Mouse (Mus musculus) frontal cortex, adult (tissue): Measurements from ENCODE around the gene Sfxn2.

Source experiments
- ATAC-seq: cut with Nextera tagmentation; 2 replicates; pipeline ENCODE4 v1.9.2; 2017; ENCODE audit warnings: mild to moderate bottlenecking, moderate library complexity, mixed read lengths; ENCODE audit not compliant: low TSS enrichment

Sfxn2 gene

GRCm38 (mm10) chr19:46572951-46573937 is at the start of gene Sfxn2, which contains the start of gene Arl3:
Sfxn2 (plus strand) TSS chr19:46573365.
Arl3 (minus strand) TSS chr19:46573198.
- ATAC-seq: peak; percentile 95

DNA sequence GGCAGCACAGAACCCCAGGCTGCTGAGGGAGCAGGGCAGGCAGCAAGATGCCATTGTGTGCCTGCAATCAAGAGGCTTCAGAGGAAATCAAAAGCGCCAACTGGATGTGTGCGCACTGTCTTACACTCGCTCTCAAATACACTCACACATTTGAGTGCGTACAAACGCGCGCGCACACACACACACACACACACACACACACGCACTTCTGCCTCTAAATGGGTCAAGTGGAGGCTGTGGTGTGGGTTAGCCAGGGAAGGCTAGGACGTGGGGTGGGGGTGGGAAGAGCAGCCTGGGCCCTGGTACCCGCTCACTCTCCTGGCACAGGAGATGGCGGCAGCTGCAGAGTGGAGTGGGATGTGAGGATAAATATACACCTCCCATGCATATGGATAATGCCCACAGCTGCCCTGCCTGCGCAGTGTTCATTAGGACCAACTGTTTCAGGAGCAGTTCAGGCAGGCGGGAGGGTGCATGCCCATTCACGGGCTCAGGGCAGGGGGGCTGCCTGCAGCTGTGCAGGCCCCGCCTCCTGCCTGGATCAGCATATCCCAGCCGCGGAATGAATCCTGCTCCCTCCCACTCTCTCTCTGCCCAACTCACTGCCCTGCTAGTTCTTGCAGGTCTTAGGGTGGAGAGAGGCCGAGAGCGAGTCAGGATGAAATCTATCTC is 49.5 kb upstream of the Sfxn2 start:
- ATAC-seq: peak; percentile 80

DNA sequence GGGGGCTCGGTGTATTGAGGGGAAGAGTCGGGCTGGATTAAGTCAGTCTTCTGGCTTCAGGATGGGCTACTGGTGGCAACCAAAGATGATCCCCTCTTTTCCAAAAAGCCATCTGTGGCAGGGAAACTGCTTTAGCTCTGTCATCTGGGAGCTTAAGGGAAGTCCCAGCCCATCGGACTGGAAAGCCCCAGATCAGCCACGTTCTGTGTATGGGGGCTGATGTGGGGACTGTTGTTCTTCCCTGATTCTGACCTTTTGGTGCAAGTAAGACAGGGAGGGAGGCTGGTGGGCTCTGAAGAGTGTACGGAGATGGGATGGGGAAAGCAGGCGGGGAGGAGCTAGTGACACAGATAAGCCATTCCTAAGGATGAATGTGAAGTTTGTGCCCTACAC is 49.0 kb upstream of the Sfxn2 start:
- ATAC-seq: no peak

- no peak for ATAC-seq
Measured at GRCm38 (mm10) chr19:46524601-46525321, 48.4 kb upstream of the Sfxn2 start.

DNA sequence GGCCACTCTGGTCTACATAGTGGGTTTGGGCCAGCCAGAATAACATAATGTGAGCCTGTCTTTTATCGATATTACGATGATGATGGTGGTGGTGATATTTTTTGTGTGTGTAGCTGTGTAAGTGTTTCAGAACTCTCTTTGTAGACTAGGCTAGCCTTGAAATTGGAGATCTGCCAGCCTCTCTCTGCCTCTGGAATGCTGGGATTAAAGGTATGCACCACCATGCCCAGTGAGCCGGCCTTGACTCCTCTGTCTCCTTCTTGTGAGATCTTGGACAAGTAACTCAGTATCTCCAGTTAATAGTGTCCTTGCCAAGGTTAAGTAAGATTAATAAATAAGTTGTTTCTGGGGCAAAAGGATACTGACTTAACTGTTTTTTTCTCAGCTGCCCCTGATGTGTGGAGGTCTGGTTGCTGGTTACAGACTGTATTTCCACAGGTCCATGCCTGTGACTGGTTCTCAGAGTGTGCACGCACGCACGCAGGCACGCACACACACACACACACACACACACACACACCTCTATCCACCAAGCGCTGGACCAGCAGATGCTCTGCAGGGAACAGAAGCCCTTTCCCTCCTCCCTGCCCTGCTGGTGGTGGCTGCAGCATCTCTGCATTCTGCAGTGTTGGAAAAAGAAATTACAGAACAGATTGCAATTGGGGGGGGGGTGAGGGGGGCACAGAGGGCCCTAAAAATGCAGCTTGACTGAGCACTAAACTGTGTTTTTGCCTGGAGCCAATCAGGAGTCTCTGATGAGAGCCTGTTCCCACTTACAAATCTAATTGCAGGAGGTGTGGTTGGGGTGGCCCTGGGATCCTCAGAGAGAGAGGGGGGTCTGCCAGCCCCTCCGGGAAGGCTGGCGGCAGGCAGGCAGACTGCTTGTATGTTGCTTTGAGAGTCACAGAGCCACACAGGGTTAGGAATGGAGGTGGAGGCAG is 47.2 kb upstream of the Sfxn2 start:
- ATAC-seq: no peak

DNA sequence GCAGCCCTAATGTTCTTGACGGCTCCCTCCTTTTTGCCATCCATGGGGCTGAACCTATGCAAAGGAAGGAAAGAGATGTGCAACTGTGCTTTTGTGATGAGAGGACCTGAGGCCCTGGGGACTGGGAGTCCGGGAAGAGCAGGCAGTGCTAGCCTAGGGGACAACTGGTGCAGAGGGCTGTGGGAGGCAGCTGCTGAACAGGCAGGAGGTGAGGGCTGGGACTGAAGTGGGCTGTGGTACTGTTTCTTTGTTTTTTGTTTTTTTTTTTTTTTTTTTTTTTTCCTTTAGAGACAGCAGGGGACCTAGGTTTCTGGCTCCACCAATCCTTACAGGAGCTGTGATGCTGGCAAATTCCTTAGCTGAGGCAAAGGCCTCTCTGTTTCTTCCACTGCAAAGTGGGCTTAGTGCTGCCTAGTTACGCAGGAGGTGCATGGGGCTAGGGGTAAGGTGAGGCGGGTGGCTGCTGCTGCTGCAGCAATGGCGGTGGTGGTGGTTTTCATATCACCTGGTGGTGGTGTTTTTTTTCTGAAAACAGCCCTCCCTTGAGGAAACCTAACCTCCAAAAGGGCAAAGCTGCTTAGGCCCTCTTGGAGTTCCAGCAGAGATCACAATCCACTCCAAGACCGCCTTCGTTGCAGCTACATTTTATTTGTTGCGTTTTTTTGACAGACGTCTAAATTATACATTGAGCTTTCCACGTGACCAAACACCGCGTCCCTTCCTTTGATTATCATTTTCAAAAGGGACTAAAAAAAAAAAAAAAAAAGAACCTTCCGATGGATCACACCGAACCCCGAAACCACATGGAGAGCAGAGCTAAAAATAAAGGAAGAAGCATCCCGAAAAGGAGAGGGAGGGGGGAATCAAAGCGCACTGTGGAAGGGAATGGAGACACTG is 45.3 kb upstream of the Sfxn2 start:
- 0 out of 2 replicates have a peak, but pooled peaks have one; percentile 0 for ATAC-seq

- ATAC-seq: peak; percentile 35
Measured at GRCm38 (mm10) chr19:46528529-46529213, 44.5 kb upstream of the Sfxn2 start.

GRCm38 (mm10) chr19:46529601-46530448 is 43.3 kb upstream of the Sfxn2 start:
- no peak for ATAC-seq

DNA sequence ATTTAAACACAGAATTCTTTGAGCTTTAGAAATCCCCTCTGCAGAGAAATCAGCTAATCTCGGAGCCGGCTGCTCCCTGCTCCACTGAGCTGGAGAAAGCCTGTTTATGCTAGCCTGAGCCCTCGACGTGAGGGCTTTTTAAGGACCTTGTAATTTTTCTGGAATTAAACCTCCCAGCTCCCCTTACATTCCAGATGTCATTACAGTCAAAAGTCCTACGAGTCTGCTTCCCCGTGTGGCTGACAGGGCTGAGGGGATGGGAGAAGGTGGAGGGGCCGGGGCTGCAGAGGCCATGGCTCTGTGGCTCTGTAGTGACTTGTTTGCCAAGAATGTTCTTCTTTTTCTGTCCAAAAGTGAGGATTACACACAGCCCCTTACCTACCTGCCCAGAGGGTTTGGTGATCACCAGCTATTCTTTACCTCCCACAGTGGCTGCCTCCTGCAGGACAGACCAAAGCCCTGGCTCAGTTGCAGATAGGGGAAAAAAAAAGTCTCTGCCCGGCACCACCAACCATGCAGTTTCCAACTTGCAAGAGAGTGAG is 42.6 kb upstream of the Sfxn2 start:
- ATAC-seq: no peak

- ATAC-seq: 0 out of 2 replicates have a peak, but pooled peaks have one; percentile 15
Measured at GRCm38 (mm10) chr19:46531071-46532030, 41.8 kb upstream of the Sfxn2 start.

DNA sequence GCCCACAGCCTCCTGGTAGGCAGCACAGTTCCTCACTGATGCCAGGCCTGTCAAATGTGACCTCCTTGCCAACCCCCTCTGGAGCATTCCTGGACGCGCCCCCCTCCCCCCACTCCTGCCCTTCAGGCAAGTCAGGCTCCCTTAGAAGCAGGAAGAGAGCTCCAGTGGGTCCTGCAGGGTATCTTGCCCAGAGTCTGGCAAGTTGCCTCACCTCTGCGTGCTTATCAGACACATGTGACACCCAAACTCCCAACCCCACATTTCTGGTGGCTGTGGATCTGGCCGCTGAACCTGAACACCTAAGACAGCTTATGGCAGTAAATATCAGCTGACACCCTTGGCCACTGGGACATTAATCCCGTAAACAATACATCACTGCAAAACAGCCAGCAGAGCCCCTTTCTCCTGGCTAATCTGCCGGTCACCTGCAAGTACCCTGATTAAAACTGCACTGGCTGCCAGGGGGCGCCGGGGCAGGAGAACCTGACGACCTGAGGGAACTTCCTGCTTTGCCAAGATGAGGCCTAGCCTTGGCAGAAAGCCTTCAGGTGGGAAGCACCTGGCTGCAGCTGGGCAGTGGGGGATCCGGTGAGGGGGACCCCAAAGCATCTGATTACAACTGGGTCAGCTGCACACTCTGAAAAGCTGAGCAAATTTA is 41.0 kb upstream of the Sfxn2 start:
- no peak for ATAC-seq

- ATAC-seq: no peak
Measured at GRCm38 (mm10) chr19:46533066-46533465, 40.1 kb upstream of the Sfxn2 start.

- ATAC-seq: no peak
Measured at GRCm38 (mm10) chr19:46533525-46533924, 39.6 kb upstream of the Sfxn2 start.

DNA sequence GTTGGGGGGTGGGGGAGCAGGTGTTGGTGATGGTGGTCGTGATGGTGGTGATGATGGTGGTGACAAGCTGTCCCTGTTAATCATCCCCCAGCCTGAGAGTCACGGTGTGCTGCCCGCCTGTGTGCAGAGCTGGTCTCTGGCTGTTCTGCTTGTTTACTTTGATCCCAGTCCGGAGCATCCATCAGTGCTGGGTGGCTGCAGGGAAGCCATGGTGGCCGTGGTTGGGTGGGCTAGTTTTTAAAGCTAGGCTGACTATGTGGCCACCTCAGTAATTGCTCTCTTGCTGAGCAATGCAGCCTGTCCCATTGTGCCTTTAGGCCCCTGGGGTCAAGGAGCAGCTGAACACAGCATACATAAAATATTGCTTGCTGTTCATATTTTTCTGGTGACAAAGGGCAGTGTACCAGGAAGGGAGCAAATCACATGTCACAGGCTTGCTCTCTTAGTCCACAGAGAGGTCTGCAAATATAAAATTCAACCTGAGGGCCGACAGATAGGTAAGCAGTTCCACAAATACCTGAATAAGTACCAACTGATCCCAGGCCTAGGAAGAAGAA is 38.5 kb upstream of the Sfxn2 start:
- ATAC-seq: no peak

DNA sequence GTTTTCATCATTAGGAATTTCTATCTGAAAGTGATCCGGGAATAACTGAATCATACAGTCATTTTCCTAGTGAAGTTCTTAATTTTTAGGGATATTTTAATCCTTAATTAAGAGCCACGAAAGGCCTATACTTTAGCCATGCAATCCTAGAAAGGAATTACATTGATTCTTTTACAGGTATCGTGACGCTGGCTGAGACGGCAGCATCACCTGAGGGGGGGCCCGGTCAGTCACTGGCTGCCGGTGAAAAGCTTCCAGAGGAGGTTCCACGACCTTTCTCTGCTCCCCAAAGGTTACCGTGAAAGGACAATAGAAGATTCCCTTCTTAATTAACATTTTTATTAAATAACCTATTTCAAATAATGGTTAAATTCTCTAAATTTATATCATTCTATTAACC is 35.8 kb upstream of the Sfxn2 start:
- no peak for ATAC-seq

GRCm38 (mm10) chr19:46538213-46538612 is 35.0 kb upstream of the Sfxn2 start:
- ATAC-seq: no peak
